Mouse (Mus musculus) hematopoietic multipotent progenitor cell, adult 10-12 weeks (in vitro differentiated cells): ENCODE results near the gene Sprr1b. TPM values are rescaled to one million over a fixed set of nuclear protein-coding genes. Genes with fewer than 3 reads are reported as not detected.

Source experiments
- polyA plus RNA-seq: library from polyadenylated mRNA; stranded (reverse); fragments of >175 nt; gene quantifications from 2 replicates; pipeline ENCODE4 v1.2.3, GENCODE M21; 2012; ENCODE audit warnings: low replicate concordance

The Sprr1b gene
- polyA plus RNA-seq: not detected in 2 replicates

GRCm38 (mm10) chr3:92438689-92439088, at the start of gene Sprr1b:
TSS of gene Sprr1b (minus strand) at chr3:92438789.

GRCm38 (mm10) chr3:92485863-92486262, 47.3 kb upstream of the Sprr1b start, which contains the start of gene Sprr1a:
TSS of gene Sprr1a (minus strand) at chr3:92485895.

GRCm38 (mm10) chr3:92458620-92459019, 20.0 kb upstream of the Sprr1b start, which contains the start of gene Sprr3:
TSS of gene Sprr3 (minus strand) at chr3:92458720.

GRCm38 (mm10) chr3:92432282-92432681, 6.3 kb downstream of the Sprr1b start, which contains the start of gene Sprr2k:
TSS of gene Sprr2k (plus strand) at chr3:92432582.

GRCm38 (mm10) chr3:92429323-92429722, 9.3 kb downstream of the Sprr1b start, which contains the start of gene Gm9774:
TSS of gene Gm9774 (minus strand) at chr3:92429423.

GRCm38 (mm10) chr3:92417782-92418181, 20.8 kb downstream of the Sprr1b start, which contains the start of gene Sprr2j-ps:
TSS of gene Sprr2j-ps (plus strand) at chr3:92418082.

GRCm38 (mm10) chr3:92407691-92408090, 30.9 kb downstream of the Sprr1b start, which contains the start of gene Sprr2i:
TSS of gene Sprr2i (plus strand) at chr3:92407991.

Other genes starting within 250 kb of the Sprr1b start
- gene Sprr2a1, start 223.0 kb downstream of the Sprr1b start, polyA plus RNA-seq: not detected in 2 replicates
- gene Sprr2a2, start 222.9 kb downstream of the Sprr1b start, polyA plus RNA-seq: not detected in 2 replicates
- gene Sprr2a3, start 153.4 kb downstream of the Sprr1b start, polyA plus RNA-seq: not detected in 2 replicates
- gene Sprr2b, start 122.2 kb downstream of the Sprr1b start, polyA plus RNA-seq: not detected in 2 replicates
- not detected in 2 replicates for gene Sprr2d, start 99.6 kb downstream of the Sprr1b start, polyA plus RNA-seq
- gene Sprr2e, start 86.6 kb downstream of the Sprr1b start, polyA plus RNA-seq: not detected in 2 replicates
- not detected in 2 replicates for gene Sprr2f, start 73.6 kb downstream of the Sprr1b start, polyA plus RNA-seq
- not detected in 2 replicates for gene Sprr2h, start 53.1 kb downstream of the Sprr1b start, polyA plus RNA-seq
- gene Sprr2i, start 30.8 kb downstream of the Sprr1b start, polyA plus RNA-seq: not detected in 2 replicates
- gene Sprr2j-ps, start 20.7 kb downstream of the Sprr1b start, polyA plus RNA-seq: not detected in 2 replicates
- 4.6 and 11.5 TPM in 2 replicates for gene Gm9774, start 9.4 kb downstream of the Sprr1b start, polyA plus RNA-seq
- gene Sprr2k, start 6.2 kb downstream of the Sprr1b start, polyA plus RNA-seq: not detected in 2 replicates
- gene Sprr3, start 19.9 kb upstream of the Sprr1b start, polyA plus RNA-seq: not detected in 2 replicates
- not detected in 2 replicates for gene Sprr1a, start 47.1 kb upstream of the Sprr1b start, polyA plus RNA-seq
- gene Sprr4, start 61.7 kb upstream of the Sprr1b start, polyA plus RNA-seq: not detected in 2 replicates
- not detected in 2 replicates for gene 2310046K23Rik, start 95.7 kb upstream of the Sprr1b start, polyA plus RNA-seq
- gene Ivl, start 134.9 kb upstream of the Sprr1b start, polyA plus RNA-seq: not detected in 2 replicates
- not detected in 2 replicates for gene Smcp, start 150.2 kb upstream of the Sprr1b start, polyA plus RNA-seq
- not detected in 2 replicates for gene 2210017I01Rik, start 168.7 kb upstream of the Sprr1b start, polyA plus RNA-seq
- gene Lce6a, start 182.9 kb upstream of the Sprr1b start, polyA plus RNA-seq: not detected in 2 replicates
- not detected in 2 replicates for gene Lce1a1, start 209.5 kb upstream of the Sprr1b start, polyA plus RNA-seq
- gene Lce1b, start 218.1 kb upstream of the Sprr1b start, polyA plus RNA-seq: not detected in 2 replicates
- not detected in 2 replicates for gene Lce1a2, start 231.5 kb upstream of the Sprr1b start, polyA plus RNA-seq
- not detected in 2 replicates for gene Lce1c, start 240.5 kb upstream of the Sprr1b start, polyA plus RNA-seq
- not detected in 2 replicates for gene Lce1d, start 248.4 kb upstream of the Sprr1b start, polyA plus RNA-seq